Mouse (Mus musculus) Muller cell, postnatal 12 days (primary cell): Measurements from ENCODE around the gene Fam229b.

Experiments used
- DNase-seq: peaks from one replicate; pipeline ENCODE4 v3.0.0-alpha.2; 2015; ENCODE audit errors: inconsistent ontology term

The Fam229b gene

DNA sequence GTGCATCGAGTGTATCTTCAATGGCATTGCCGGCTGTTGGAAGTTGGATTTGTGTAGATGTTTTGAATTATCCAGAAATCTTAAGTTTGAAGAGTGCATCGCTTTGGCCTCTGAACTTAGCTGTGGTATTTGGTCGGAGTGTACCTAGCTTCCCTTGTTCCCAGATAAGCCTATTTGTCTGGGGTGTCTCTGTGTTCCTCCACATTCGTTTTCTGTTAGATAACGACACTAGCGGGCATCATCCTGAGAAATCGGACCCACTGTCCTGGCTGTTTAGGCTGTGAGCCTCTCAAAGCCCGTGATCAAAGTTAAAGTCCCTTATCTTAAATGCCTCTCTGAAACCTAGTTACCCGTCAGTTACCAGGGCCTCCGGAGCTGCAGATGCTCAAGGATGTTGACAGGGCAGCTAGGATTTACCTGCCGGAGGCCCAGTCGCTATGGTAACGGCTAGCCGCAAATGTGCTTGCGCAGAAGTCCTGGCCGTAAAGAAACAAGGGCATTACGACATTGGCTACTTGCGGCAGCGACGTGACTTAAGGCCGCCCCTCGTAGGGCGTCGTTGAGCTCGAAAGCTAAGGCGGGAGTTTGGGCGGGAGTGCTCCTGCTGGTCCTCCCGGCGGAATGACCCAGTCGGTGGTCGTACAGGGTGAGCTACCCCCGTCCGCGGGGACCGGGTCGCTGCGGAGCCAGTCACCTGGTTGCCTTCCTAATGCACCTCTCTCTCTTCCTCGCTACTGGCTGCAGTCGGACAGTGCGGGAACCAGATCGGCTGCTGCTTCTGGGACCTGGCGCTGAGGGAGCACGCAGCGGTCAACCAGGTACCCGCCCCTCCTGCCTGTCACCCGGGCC, at the start of gene Fam229b, which contains the start of gene Tube1:
TSS of gene Fam229b (minus strand) at position 453 of the 849 bp plus-strand sequence.
TSS of gene Tube1 (plus strand) at position 515 of the 849 bp plus-strand sequence.
- DNase-seq, result peak; percentile 88

GRCm38 (mm10) chr10:39176981-39177380, 43.3 kb upstream of the Fam229b start:
- DNase-seq, result no peak

DNA sequence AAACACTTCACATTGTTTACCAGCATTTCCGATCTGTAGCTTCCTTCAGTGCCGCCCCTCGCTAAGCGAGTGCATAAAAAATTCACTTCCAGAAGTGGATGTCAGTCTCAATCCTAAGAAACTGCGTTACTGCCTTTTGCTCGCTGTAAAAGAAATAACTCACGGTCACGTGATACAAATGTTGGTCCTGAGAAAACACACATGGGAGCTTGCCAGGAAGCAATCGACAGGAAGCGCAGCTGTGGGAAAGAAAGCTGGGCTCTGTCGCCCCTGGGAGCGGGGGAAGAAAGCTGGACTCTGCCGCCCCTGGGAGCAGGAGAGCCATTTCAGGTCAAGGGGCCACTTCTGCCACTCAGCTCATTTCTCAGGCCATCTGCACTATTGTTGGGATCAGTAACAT, 39.4 kb upstream of the Fam229b start:
- no peak for DNase-seq

DNA sequence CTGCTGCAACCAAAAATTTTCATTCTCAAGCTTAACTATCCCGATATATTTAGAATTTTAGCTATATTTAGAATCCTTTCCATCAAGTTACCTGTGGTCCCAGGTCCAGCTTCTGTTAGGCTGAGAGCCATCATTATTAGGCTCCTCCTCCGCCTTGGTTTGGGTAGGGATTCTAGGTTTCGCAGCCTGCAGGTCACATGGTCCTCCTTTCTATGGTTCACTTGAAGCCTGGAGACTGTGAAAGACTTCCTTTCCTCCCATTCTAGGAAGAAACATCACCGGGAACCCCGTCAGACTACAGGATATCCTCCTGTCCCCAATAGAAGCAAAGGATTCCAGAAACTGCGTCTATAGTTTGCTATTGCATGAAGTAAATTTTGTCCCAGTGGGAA, 38.8 kb upstream of the Fam229b start:
- DNase-seq, result no peak

DNA sequence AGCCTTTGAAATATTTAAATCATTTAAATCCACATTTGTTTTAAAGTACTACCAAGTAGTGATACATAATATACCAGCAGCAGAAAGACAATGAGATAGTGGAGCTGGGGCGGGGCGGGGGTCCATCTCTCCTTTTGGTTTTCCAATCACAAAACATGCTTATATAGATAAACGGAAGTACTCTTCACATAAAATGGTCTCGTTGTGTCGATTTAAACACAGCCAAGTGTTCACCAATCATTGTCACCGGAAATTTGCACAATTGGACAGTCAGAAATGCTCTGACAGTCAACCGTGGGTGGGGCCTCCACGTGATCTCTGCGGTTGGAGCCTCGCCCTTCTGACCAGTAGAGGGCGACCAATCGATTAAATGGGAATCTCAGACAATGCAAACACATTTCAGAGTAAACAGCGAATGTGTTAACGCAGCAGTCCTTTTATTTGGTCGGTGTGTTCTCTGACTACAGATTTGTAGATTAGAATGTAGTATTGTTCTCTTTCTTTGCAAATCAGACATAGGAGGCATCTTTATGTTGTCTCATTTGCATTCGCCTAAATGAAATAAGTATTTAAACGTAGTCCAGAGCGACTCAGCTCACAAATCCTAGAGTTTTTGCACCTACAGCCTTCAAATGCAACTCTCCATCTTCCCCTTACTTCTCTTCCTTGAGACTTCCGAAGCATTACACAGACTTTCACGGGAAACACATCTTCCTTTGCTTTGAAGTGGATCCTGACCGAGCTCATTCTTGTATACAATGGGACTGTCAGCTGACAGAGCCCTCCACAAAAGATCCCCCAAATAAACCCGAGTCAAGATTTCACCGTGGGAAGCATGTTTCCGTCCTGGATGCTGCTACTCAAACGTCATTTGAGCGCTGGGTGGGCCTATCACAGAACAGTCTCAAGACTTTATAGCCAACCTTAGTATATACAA, 38.2 kb upstream of the Fam229b start:
- DNase-seq, result peak; percentile 87

DNA sequence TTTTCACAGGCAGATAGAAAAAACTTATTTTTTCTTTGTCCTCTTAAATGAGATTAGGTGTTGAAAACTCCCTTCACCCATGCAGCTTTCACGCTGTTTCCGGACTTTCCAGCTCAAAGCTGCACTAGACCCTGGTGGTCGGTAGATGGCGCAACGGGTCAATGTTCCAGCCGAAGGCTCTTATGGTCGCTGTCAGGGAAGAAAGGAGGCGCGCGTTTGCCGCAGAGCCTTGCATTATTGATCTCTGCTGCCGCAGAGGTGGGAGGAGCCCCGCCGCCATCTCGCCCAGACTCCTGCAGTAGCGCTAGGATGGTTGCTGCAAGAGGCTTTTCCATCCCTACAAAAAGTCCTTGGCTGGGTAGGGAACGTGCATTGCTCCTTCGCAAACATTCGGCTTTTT, 37.4 kb upstream of the Fam229b start:
- DNase-seq, result peak; percentile 84

GRCm38 (mm10) chr10:39170706-39171105, 37.0 kb upstream of the Fam229b start:
- no peak for DNase-seq

DNA sequence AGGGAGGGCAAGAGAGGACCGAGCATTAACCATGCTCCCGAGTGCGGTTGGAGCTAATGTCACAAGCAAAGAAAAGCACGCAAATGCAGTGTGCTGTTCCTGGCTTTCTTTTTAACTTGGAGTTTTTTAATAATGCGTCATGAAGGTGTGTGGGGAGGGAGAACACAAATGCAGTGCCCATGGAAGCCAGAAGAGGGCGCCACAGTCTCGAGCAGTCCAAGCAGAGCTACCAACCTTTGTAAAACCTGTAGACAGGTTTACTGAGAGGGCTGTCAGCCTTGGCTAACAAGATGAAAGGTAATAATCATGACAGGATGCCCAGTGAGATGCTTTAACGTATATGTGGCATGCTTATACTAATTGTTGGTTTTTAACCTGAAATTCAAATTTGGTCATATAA, 36.5 kb upstream of the Fam229b start:
- DNase-seq, result peak; percentile 29

DNA sequence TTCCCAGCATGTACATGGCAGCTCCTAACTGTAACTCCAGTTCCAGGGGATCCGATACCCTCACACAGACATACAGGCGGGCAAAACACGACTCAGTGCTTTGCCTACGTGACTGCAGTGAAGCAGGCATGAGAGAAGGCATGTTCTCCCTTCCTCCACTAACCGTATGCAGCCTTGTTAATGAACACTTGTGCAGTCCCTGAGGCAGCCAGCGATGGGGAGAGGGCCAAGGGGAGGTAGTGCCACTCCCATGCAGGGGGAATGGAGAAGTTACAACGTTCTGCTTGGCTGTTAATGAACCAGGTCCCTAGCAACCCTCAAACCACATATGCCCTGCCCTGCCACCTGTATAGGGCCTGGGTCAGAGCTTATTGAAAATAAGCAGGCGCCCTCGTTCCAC, 35.9 kb upstream of the Fam229b start:
- DNase-seq, result no peak

DNA sequence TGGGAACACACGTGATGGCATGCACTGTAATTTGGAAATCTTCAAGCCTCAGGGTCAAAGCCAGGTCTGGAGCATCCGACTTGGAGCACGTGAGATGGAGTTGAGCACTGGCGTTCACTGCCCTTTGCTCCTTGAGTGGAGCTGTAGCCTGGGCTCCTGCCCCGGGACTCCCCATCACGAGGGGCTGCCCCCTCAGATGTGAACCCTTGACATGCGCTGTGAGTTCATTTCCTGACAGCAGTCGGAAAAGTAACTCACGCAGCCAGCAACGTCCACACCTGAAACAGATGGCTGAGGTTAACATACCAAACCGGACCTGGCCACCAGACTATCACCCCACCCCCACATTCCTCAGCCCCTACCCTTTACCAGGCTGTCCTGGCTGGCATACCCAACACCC, 33.9 kb upstream of the Fam229b start:
- DNase-seq, result no peak

DNA sequence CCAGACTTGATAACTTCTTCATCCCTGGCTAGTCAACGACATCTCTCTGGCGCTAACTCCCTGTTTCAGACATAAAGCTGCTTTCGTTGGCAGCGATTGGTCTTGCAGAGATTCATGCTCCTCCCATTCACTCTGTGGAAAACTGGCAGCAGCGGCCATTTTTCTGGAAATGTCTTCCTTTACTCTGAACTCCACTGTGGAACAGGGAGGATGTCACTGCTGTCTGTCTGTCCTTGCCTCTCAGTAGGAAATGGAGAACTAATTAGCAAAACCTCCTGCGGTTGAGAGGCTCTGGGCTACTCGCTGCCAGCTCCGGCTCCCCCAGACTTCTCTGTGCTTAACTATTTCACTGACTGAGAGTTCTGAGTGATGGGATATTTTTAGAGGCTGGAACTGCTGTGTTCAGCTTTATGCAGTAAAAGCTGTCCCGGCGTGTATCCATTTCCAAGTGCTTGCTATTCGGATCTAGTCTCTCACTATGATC, 32.0 kb upstream of the Fam229b start:
- DNase-seq, result peak; percentile 42

GRCm38 (mm10) chr10:39163694-39164093, 30.0 kb upstream of the Fam229b start, which contains the start of gene Ccn6:
Ccn6 (minus strand) TSS chr10:39163794.
- no peak for DNase-seq

- no peak for DNase-seq
These were observed 29.2 kb upstream of the Fam229b start for GRCm38 (mm10) chr10:39162666-39163484.

DNA sequence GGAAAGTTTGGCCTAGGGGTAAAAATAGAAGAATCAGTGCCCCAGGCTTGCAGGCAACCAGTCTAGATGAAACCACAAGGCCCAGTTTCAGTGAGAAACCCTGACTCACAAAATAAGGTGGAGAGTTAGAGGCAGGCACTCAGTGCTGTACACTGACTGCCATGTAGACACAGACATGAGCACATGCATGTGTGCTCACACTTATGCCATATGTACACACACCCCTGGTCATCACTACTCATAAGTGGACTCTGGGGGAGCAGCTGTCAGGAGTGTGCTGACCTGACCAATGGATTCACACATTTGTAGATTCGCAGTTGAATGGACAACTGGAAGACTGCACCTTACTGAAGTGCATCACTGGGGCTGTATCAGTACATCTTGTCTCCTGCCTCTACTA, 27.7 kb upstream of the Fam229b start:
- no peak for DNase-seq

- no peak for DNase-seq
These were observed 24.6 kb upstream of the Fam229b start for GRCm38 (mm10) chr10:39158306-39158705.

DNA sequence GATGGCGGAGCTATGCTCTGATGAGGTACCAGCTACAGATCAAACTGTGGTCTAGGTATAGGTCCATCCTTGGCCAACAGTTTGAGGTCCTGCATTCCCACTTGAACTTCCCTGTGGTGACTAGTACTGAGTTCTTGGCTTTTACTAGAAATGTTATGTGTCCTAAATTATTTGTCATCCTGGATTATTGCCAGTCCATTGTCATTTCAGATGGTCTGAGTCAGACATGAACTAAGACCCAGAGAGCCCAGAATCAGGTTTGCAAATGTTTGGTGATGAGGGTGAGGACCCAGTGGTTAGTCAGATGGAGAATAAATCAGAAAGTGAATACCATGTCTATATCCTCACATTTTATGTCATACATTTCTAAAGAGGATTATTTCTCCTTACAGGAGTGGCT, 23.6 kb upstream of the Fam229b start:
- peak; percentile 59 for DNase-seq

DNA sequence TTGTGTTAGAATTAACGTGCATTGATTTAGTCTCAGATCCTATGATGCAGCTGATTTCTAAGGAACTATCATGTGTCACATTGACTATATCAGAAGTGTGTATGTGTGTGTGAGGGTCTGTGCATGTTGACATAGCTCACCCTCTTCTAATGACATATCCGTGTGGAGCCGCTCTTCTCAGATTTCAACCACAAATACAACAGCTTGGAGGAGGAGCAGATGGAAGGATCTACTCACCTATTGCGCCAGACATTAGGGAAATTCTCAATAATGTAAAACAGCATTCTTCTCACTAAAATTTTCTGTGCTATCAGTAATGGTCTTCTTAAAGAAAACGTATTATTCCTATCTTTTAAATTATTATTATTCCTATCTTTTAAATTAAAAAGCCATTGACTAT, 23.0 kb upstream of the Fam229b start:
- DNase-seq, result no peak

DNA sequence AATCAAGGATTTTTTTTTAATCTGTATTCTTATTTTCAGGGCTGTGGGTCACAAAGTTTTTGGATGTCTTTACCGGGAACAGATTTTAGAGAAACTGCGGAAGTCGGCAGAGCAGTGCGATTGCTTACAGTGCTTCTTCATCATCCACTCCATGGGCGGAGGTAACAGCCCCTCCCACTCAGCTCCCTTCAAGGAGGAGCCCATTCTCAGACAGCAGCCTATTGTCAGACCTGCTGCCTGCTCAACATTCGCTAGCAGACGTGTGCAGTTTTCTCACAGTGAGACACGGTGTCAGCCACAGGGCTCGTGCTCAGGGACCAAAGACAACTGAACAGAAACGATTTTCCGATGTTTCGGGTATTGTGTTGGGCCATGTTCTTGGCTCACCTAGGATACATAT, 8.5 kb upstream of the Fam229b start:
- DNase-seq, result no peak

DNA sequence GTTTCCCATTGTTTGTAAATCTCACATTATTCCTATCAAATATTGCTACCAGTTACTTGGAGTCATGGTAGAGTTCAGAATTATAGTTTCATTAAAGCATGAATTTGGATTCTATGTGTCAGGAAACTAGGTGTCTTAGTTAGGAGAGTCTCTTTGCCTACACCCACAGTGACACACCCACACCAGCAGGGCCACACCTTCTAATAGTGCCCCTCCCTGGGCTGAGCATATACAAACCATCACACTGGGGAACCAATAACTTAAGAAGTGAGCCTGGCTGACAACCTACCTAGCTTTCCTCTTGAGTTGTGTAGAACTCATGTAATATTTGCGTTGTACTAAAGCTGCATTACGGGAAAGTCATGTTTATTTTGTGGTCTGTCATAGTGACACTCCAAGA, 7.7 kb upstream of the Fam229b start:
- no peak for DNase-seq

DNA sequence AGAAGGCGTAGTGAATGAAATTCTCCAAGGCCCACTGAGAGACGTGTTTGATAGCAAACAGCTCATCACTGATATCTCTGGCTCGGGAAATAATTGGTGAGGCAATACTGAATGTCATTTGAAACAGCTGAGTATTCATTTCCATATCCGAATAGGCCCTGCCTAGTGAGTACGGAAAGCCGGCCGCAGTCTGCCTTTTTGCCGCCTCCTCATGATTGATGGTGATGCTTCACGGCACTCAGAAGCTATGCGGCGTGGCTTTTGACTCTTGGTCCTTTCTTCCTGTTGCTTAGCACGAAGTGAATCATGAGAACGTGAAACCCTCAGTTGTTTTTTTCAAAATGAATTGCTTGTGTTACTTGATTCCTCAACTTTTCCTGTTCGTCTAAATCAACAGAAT, 7.1 kb upstream of the Fam229b start:
- DNase-seq, result no peak

GRCm38 (mm10) chr10:39138761-39139160, 5.0 kb upstream of the Fam229b start:
- DNase-seq, result no peak
